Mouse (Mus musculus): ENCODE measurements around the gene Rab11fip3. TPM values are rescaled to one million over a fixed set of nuclear protein-coding genes. Genes with fewer than 3 reads are reported as not detected.

Rab11fip3 gene
- total and polyA plus RNA-seq, 2 experiments from 2014 or later = 16.6 to 34.7 TPM

- DNase-seq (ENCODE audit: low spot score) = no peak
- Histone ChIP-seq H3K9me3 (ENCODE audit: low read length) (no peaks in the 10 kb centered on the region), H3K27ac (no peak overlapping the region), H3K4me2 (ENCODE audit: low read depth, low read length) (no peak overlapping the region), H3K4me1 (ENCODE audit: insufficient read depth, low read length) (peaks cover 5% of the 10 kb centered on the region), H3K27me3 (ENCODE audit: insufficient read depth, low read length) (no peaks in the 10 kb centered on the region), H3K36me3 (ENCODE audit: insufficient read depth, low read length) (no peaks in the 10 kb centered on the region), H3K9ac (replicated peaks; ENCODE audit: low read length) (no peak overlapping the region), H3K4me3 (ENCODE audit: low read length) (no peak overlapping the region)
- ATAC-seq = no peak
- TF ChIP-seq CTCF (IDR thresholded peaks at IDR 0.05; ENCODE audit: low read depth) = no peak
- 83% methylated on average over 3 of the region's 3 CpGs for WGBS
Observed at GRCm38 (mm10) chr17:25943221-25943620, 126.1 kb downstream of the Rab11fip3 start.

- peaks cover 5% of the 10 kb centered on the region for H3K4me1 ChIP-seq (ENCODE audit: insufficient read depth, low read length)
- H3K27ac ChIP-seq = no peak overlapping the region
Observed at GRCm38 (mm10) chr17:25942597-25943151, 126.7 kb downstream of the Rab11fip3 start.

GRCm38 (mm10) chr17:25941511-25942241, 127.7 kb downstream of the Rab11fip3 start:
- H3K27ac ChIP-seq = peak overlapping the region; percentile 91
- H3K4me3 ChIP-seq (ENCODE audit: low read length) = peak overlapping the region; percentile 70
- WGBS = 3% methylated on average over 52 of the region's 54 CpGs
- H3K9ac ChIP-seq (replicated peaks; ENCODE audit: low read length) = peak overlapping the region; percentile 98
- peak; percentile 84 for DNase-seq (ENCODE audit: low spot score)
- H3K4me1 ChIP-seq (ENCODE audit: insufficient read depth, low read length) = peaks cover 5% of the 10 kb centered on the region
- H3K9me3 ChIP-seq (ENCODE audit: low read length) = no peaks in the 10 kb centered on the region
- TF ChIP-seq CTCF (IDR thresholded peaks at IDR 0.05; ENCODE audit: low read depth) = no peak
- peak overlapping the region; percentile 86 for H3K4me2 ChIP-seq (ENCODE audit: low read depth, low read length)
- H3K27me3 ChIP-seq (ENCODE audit: insufficient read depth, low read length) = no peaks in the 10 kb centered on the region
- ATAC-seq = peak; percentile 83
- peaks cover 3% of the 10 kb centered on the region; the same call in 1 of the 2 replicates for H3K36me3 ChIP-seq (ENCODE audit: insufficient read depth, low read length)

More at GRCm38 (mm10) chr17:25942597-25943151, 126.7 kb downstream of the Rab11fip3 start:
- WGBS = 86% methylated on average over 2 of the region's 2 CpGs
- H3K4me2 ChIP-seq (ENCODE audit: low read depth, low read length) = no peak overlapping the region
- ATAC-seq (no peak), DNase-seq (ENCODE audit: low spot score) (no peak)
- no peaks in the 10 kb centered on the region for H3K27me3 ChIP-seq (ENCODE audit: insufficient read depth, low read length)
- H3K4me3 ChIP-seq (ENCODE audit: low read length) = no peak overlapping the region
- no peak for TF ChIP-seq CTCF (IDR thresholded peaks at IDR 0.05; ENCODE audit: low read depth)
- H3K36me3 ChIP-seq (ENCODE audit: insufficient read depth, low read length) = no peaks in the 10 kb centered on the region
- peak overlapping the region; percentile 98; the same call in 1 of the 2 replicates for H3K9ac ChIP-seq (replicated peaks; ENCODE audit: low read length)
- no peaks in the 10 kb centered on the region for H3K9me3 ChIP-seq (ENCODE audit: low read length)

Other genes with a start within 250 kb of the Rab11fip3 start
- 31.3 and 39.7 TPM in 2 replicates for gene Wdr24, start 245.9 kb downstream of the Rab11fip3 start, total RNA-seq (2014; rRNA removed)
- 21.0 and 22.6 TPM in 2 replicates for gene Wdr24, start 245.9 kb downstream of the Rab11fip3 start, polyA plus RNA-seq (2015; fragmentation: Nextera tagmentation; extraction: Ambion mirVana)
- gene Jmjd8, start 240.7 kb downstream of the Rab11fip3 start, total RNA-seq (2014; rRNA removed) = 57.0 and 61.0 TPM in 2 replicates
- 38.6 and 41.3 TPM in 2 replicates for gene Jmjd8, start 240.7 kb downstream of the Rab11fip3 start, polyA plus RNA-seq (2015; fragmentation: Nextera tagmentation; extraction: Ambion mirVana)
- 271 and 273 TPM in 2 replicates for gene Stub1, start 236.2 kb downstream of the Rab11fip3 start, total RNA-seq (2014; rRNA removed)
- gene Stub1, start 236.2 kb downstream of the Rab11fip3 start, polyA plus RNA-seq (2015; fragmentation: Nextera tagmentation; extraction: Ambion mirVana) = 369 and 370 TPM in 2 replicates
- gene Rhbdl1, start 232.3 kb downstream of the Rab11fip3 start, total RNA-seq (2014; rRNA removed) = 122 and 135 TPM in 2 replicates
- gene Rhbdl1, start 232.3 kb downstream of the Rab11fip3 start, polyA plus RNA-seq (2015; fragmentation: Nextera tagmentation; extraction: Ambion mirVana) = 78.6 and 80.0 TPM in 2 replicates
- 22.8 and 40.0 TPM in 2 replicates for gene Gm20683, start 227.8 kb downstream of the Rab11fip3 start, total RNA-seq (2014; rRNA removed)
- gene Gm20683, start 227.8 kb downstream of the Rab11fip3 start, polyA plus RNA-seq (2015; fragmentation: Nextera tagmentation; extraction: Ambion mirVana) = 12.6 and 12.9 TPM in 2 replicates
- 39.8 and 64.1 TPM in 2 replicates for gene Rhot2, start 224.7 kb downstream of the Rab11fip3 start, total RNA-seq (2014; rRNA removed)
- gene Rhot2, start 224.7 kb downstream of the Rab11fip3 start, polyA plus RNA-seq (2015; fragmentation: Nextera tagmentation; extraction: Ambion mirVana) = 14.6 and 15.8 TPM in 2 replicates
- gene Wdr90, start 208.1 kb downstream of the Rab11fip3 start, total RNA-seq (2014; rRNA removed) = 54.5 and 75.5 TPM in 2 replicates
- gene Wdr90, start 208.1 kb downstream of the Rab11fip3 start, polyA plus RNA-seq (2015; fragmentation: Nextera tagmentation; extraction: Ambion mirVana) = 13.2 TPM in 2 replicates
- 27.0 and 32.1 TPM in 2 replicates for gene Mcrip2, start 200.8 kb downstream of the Rab11fip3 start, total RNA-seq (2014; rRNA removed)
- gene Mcrip2, start 200.8 kb downstream of the Rab11fip3 start, polyA plus RNA-seq (2015; fragmentation: Nextera tagmentation; extraction: Ambion mirVana) = 54.3 and 54.7 TPM in 2 replicates
- 50.0 and 63.1 TPM in 2 replicates for gene Mettl26, start 194.5 kb downstream of the Rab11fip3 start, total RNA-seq (2014; rRNA removed)
- 62.9 and 64.8 TPM in 2 replicates for gene Mettl26, start 194.5 kb downstream of the Rab11fip3 start, polyA plus RNA-seq (2015; fragmentation: Nextera tagmentation; extraction: Ambion mirVana)
- gene Wfikkn1, start 188.7 kb downstream of the Rab11fip3 start, total RNA-seq (2014; rRNA removed) = 1.2 and 1.5 TPM in 2 replicates
- gene Wfikkn1, start 188.7 kb downstream of the Rab11fip3 start, polyA plus RNA-seq (2015; fragmentation: Nextera tagmentation; extraction: Ambion mirVana) = 0.33 and 0.58 TPM in 2 replicates
- gene Rab40c, start 149.8 kb downstream of the Rab11fip3 start, total RNA-seq (2014; rRNA removed) = 33.2 and 39.1 TPM in 2 replicates
- 34.7 and 35.3 TPM in 2 replicates for gene Rab40c, start 149.8 kb downstream of the Rab11fip3 start, polyA plus RNA-seq (2015; fragmentation: Nextera tagmentation; extraction: Ambion mirVana)
- gene Pigq, start 124.6 kb downstream of the Rab11fip3 start, total RNA-seq (2014; rRNA removed) = 90.6 and 99.7 TPM in 2 replicates
- gene Pigq, start 124.6 kb downstream of the Rab11fip3 start, polyA plus RNA-seq (2015; fragmentation: Nextera tagmentation; extraction: Ambion mirVana) = 69.7 and 76.3 TPM in 2 replicates
- gene Nhlrc4, start 124.6 kb downstream of the Rab11fip3 start, total RNA-seq (2014; rRNA removed) = 0.61 and 0.68 TPM in 2 replicates
- gene Nhlrc4, start 124.6 kb downstream of the Rab11fip3 start, polyA plus RNA-seq (2015; fragmentation: Nextera tagmentation; extraction: Ambion mirVana) = 0.30 and 0.72 TPM in 2 replicates
- 5.6 and 7.2 TPM in 2 replicates for gene A930017K11Rik, start 117.0 kb downstream of the Rab11fip3 start, total RNA-seq (2014; rRNA removed)
- 4.4 and 5.0 TPM in 2 replicates for gene A930017K11Rik, start 117.0 kb downstream of the Rab11fip3 start, polyA plus RNA-seq (2015; fragmentation: Nextera tagmentation; extraction: Ambion mirVana)
- gene Capn15, start 83.8 kb downstream of the Rab11fip3 start, total RNA-seq (2014; rRNA removed) = 35.1 and 41.4 TPM in 2 replicates
- 19.0 and 20.1 TPM in 2 replicates for gene Capn15, start 83.8 kb downstream of the Rab11fip3 start, polyA plus RNA-seq (2015; fragmentation: Nextera tagmentation; extraction: Ambion mirVana)
- gene Decr2, start 20.8 kb upstream of the Rab11fip3 start, total RNA-seq (2014; rRNA removed) = 35.6 and 40.6 TPM in 2 replicates
- 41.1 and 44.7 TPM in 2 replicates for gene Decr2, start 20.8 kb upstream of the Rab11fip3 start, polyA plus RNA-seq (2015; fragmentation: Nextera tagmentation; extraction: Ambion mirVana)
- 20.1 and 23.3 TPM in 2 replicates for gene Nme4, start 26.0 kb upstream of the Rab11fip3 start, total RNA-seq (2014; rRNA removed)
- 16.0 and 18.3 TPM in 2 replicates for gene Nme4, start 26.0 kb upstream of the Rab11fip3 start, polyA plus RNA-seq (2015; fragmentation: Nextera tagmentation; extraction: Ambion mirVana)
- 10.4 and 11.8 TPM in 2 replicates for gene Tmem8, start 43.7 kb upstream of the Rab11fip3 start, total RNA-seq (2014; rRNA removed)
- gene Tmem8, start 43.7 kb upstream of the Rab11fip3 start, polyA plus RNA-seq (2015; fragmentation: Nextera tagmentation; extraction: Ambion mirVana) = 3.8 and 4.0 TPM in 2 replicates
- gene Mrpl28, start 53.9 kb upstream of the Rab11fip3 start, total RNA-seq (2014; rRNA removed) = 107 and 138 TPM in 2 replicates
- gene Mrpl28, start 53.9 kb upstream of the Rab11fip3 start, polyA plus RNA-seq (2015; fragmentation: Nextera tagmentation; extraction: Ambion mirVana) = 189 and 194 TPM in 2 replicates
- gene Axin1, start 69.1 kb upstream of the Rab11fip3 start, total RNA-seq (2014; rRNA removed) = 36.0 and 51.3 TPM in 2 replicates
- 10.0 and 11.2 TPM in 2 replicates for gene Axin1, start 69.1 kb upstream of the Rab11fip3 start, polyA plus RNA-seq (2015; fragmentation: Nextera tagmentation; extraction: Ambion mirVana)
- not detected in 2 replicates for gene Pdia2, start 129.5 kb upstream of the Rab11fip3 start, total RNA-seq (2014; rRNA removed)
- 0.09 and 0.66 TPM in 2 replicates for gene Pdia2, start 129.5 kb upstream of the Rab11fip3 start, polyA plus RNA-seq (2015; fragmentation: Nextera tagmentation; extraction: Ambion mirVana)
- gene Rgs11, start 133.4 kb upstream of the Rab11fip3 start, total RNA-seq (2014; rRNA removed) = 35.8 and 38.5 TPM in 2 replicates
- 20.5 and 28.5 TPM in 2 replicates for gene Rgs11, start 133.4 kb upstream of the Rab11fip3 start, polyA plus RNA-seq (2015; fragmentation: Nextera tagmentation; extraction: Ambion mirVana)
- gene Arhgdig, start 138.2 kb upstream of the Rab11fip3 start, total RNA-seq (2014; rRNA removed) = 280 and 290 TPM in 2 replicates
- 376 and 384 TPM in 2 replicates for gene Arhgdig, start 138.2 kb upstream of the Rab11fip3 start, polyA plus RNA-seq (2015; fragmentation: Nextera tagmentation; extraction: Ambion mirVana)
- 42.4 and 42.6 TPM in 2 replicates for gene Fam234a, start 174.7 kb upstream of the Rab11fip3 start, total RNA-seq (2014; rRNA removed)
- gene Fam234a, start 174.7 kb upstream of the Rab11fip3 start, polyA plus RNA-seq (2015; fragmentation: Nextera tagmentation; extraction: Ambion mirVana) = 34.9 and 37.5 TPM in 2 replicates
- 81.8 and 82.7 TPM in 2 replicates for gene Luc7l, start 183.3 kb upstream of the Rab11fip3 start, total RNA-seq (2014; rRNA removed)
- gene Luc7l, start 183.3 kb upstream of the Rab11fip3 start, polyA plus RNA-seq (2015; fragmentation: Nextera tagmentation; extraction: Ambion mirVana) = 84.5 and 91.1 TPM in 2 replicates